Mouse (Mus musculus) neural tube, embryonic 13.5 days (tissue): ENCODE measurements around the gene Hivep2. TPM values are rescaled to one million over a fixed set of nuclear protein-coding genes. Genes with fewer than 3 reads are reported as not detected.

Experiments used
- ATAC-seq: fragments of 200-750 bp; cut with Nextera tagmentation; 2 replicates; pipeline ENCODE4 v1.8.0; 2017; ENCODE audit warnings: low read depth, mild to moderate bottlenecking, moderate TSS enrichment, moderate library complexity
- H3K27ac ChIP-seq: fragments of 300-500 bp; sonication (generic); replicated peaks from 2 replicates; pipeline ENCODE4 v1.5.1; 2015; ENCODE audit warnings: moderate library complexity, mild to moderate bottlenecking, inconsistent platforms
- H3K27me3 ChIP-seq: fragments of 300-500 bp; sonication (generic); 2 replicates; pipeline ENCODE4 v1.6.1; 2015; ENCODE audit warnings: mild to moderate bottlenecking, inconsistent platforms
- H3K36me3 ChIP-seq: fragments of 300-500 bp; sonication (generic); 2 replicates; pipeline ENCODE4 v1.6.1; 2015; ENCODE audit warnings: mild to moderate bottlenecking, inconsistent platforms
- H3K4me1 ChIP-seq: fragments of 300-500 bp; sonication (generic); replicated peaks from 2 replicates; pipeline ENCODE4 v1.6.1; 2015; ENCODE audit warnings: inconsistent platforms
- H3K4me2 ChIP-seq: fragments of 300-500 bp; sonication (generic); 2 replicates; pipeline ENCODE4 v1.6.1; 2015; ENCODE audit warnings: inconsistent platforms, mild to moderate bottlenecking, moderate library complexity
- H3K4me3 ChIP-seq: fragments of 300-500 bp; sonication (generic); 2 replicates; pipeline ENCODE4 v1.5.1; 2015; ENCODE audit warnings: mild to moderate bottlenecking, inconsistent platforms
- H3K9ac ChIP-seq: fragments of 300-500 bp; sonication (generic); 2 replicates; pipeline ENCODE4 v1.6.1; 2015; ENCODE audit warnings: moderate library complexity, mild to moderate bottlenecking, inconsistent platforms
- H3K9me3 ChIP-seq: fragments of 300-500 bp; sonication (generic); 2 replicates; pipeline ENCODE4 v1.6.1; 2016; ENCODE audit warnings: inconsistent platforms
- WGBS: fragments of 180-500 bp; shearing (Covaris S2); methylation state at CpG from one replicate; pipeline ENCODE4 v1.1.7; 2015; 5-methylcytosine and 5-hydroxymethylcytosine counted together
- polyA plus RNA-seq: library from polyadenylated mRNA; unstranded; fragments of >200 nt; fragmentation: Nextera tagmentation; extraction: Ambion mirVana; gene quantifications from 2 replicates; pipeline ENCODE4 v1.2.1, GENCODE M21; 2015

Gene Hivep2
- polyA plus RNA-seq, 1 experiment from 2014 or later: 9.5 TPM

DNA sequence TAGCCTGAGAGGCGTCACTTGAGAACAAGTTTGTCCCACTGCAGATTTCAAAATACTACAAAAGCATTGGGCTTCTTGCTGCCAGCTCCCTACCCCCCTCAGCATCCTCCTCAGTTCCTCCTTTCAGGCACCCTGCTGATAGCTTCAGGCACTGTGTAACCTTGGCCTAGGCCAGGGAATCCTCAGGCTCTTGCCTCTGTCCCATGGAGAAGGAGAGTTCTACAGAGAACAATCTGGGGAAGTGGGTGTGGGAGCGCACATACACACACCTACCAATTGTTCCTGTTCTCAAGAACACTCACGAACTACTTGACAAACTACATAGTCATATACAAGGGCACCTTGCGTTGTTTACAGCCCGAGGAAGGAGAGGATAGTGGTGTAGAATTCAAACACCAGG, 109.9 kb downstream of the Hivep2 start:
- Histone ChIP-seq H3K4me2 (no peak overlapping the region), H3K4me3 (no peak overlapping the region), H3K27ac (no peak overlapping the region), H3K4me1 (no peaks in the 10 kb centered on the region), H3K9ac (no peak overlapping the region), H3K27me3 (no peaks in the 10 kb centered on the region), H3K9me3 (no peaks in the 10 kb centered on the region), H3K36me3 (no peaks in the 10 kb centered on the region)
- no peak for ATAC-seq
- WGBS: 97% methylated on average over 5 of the region's 5 CpGs

DNA sequence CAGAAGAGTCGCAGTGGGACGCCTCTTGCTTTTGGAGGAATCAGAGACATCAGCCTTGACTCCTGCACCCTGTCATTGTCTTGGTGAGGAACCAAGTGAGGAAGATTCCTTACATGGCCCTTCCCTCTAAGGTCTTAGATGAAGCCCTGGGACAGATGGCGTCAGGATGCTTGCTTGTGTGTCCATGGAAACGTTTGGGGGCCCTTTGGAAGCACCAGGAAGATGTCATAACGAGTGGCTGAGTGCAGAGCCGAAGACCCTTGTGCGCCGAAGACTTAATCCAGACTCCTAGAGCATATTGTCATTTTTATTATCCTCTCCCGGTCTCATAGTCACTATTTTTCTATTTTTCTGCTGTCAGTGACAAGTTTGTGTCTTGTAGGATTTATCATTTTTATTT, 111.0 kb downstream of the Hivep2 start:
- H3K27me3 ChIP-seq: no peaks in the 10 kb centered on the region
- H3K4me2 ChIP-seq: no peak overlapping the region
- no peak overlapping the region for H3K4me3 ChIP-seq
- no peaks in the 10 kb centered on the region for H3K9me3 ChIP-seq
- no peak overlapping the region for H3K27ac ChIP-seq
- no peak for ATAC-seq
- WGBS: 70% methylated on average over 9 of the region's 9 CpGs
- no peaks in the 10 kb centered on the region for H3K36me3 ChIP-seq
- H3K9ac ChIP-seq: no peak overlapping the region
- H3K4me1 ChIP-seq: no peaks in the 10 kb centered on the region

DNA sequence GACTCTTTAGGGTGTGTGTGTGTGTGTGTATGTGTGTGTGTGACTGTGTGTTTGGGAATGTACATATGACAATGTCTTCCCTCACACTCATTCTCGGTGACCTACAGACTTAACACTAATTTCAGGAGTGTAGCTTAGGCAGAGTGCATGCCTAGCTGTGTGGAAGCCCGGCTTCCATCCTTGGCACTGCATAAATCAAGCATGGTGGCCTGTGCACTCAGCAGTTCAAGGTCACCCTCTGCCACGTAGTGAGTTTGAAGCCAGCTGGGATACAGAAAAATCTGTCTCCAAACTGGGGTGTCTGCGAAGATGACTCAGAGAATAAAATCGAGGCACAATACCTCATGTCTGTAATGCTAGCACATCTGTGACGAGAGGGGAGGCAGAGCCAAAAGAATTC, 115.0 kb downstream of the Hivep2 start:
- 0 out of 2 replicates have a peak, but pooled peaks cover under 1% of the 10 kb centered on the region for H3K4me1 ChIP-seq
- WGBS: 85% methylated on average over 6 of the region's 6 CpGs
- no peak overlapping the region for H3K4me2 ChIP-seq
- H3K9me3 ChIP-seq: no peaks in the 10 kb centered on the region
- no peak overlapping the region for H3K27ac ChIP-seq
- H3K4me3 ChIP-seq: no peak overlapping the region
- no peaks in the 10 kb centered on the region for H3K36me3 ChIP-seq
- no peak overlapping the region for H3K9ac ChIP-seq
- H3K27me3 ChIP-seq: no peaks in the 10 kb centered on the region
- no peak for ATAC-seq

DNA sequence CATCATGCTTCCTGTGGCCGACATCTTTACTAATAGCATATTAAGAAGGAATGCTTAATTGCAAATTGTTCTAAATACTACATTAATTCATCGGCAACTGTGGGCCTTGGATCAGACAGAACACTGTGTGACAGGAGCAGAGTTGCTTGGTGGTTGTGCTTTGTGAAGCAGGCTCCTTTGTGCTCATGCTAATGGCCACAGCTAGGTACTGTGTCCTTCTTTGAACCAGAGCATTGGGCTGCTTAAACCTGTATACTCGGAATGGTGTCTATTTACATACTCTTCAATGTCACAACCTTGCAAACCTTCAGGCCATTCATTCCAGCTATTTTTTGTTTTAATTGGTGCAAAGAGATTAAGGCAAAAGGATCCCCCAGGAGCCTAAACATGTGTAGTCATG, 115.9 kb downstream of the Hivep2 start:
- Histone ChIP-seq H3K36me3 (no peaks in the 10 kb centered on the region), H3K27ac (no peak overlapping the region), H3K4me1 (0 out of 2 replicates have a peak, but pooled peaks cover 4% of the 10 kb centered on the region), H3K9ac (no peak overlapping the region), H3K4me2 (no peak overlapping the region), H3K4me3 (no peak overlapping the region), H3K9me3 (no peaks in the 10 kb centered on the region), H3K27me3 (no peaks in the 10 kb centered on the region)
- ATAC-seq: no peak
- WGBS: 61% methylated on average over 3 of the region's 3 CpGs

DNA sequence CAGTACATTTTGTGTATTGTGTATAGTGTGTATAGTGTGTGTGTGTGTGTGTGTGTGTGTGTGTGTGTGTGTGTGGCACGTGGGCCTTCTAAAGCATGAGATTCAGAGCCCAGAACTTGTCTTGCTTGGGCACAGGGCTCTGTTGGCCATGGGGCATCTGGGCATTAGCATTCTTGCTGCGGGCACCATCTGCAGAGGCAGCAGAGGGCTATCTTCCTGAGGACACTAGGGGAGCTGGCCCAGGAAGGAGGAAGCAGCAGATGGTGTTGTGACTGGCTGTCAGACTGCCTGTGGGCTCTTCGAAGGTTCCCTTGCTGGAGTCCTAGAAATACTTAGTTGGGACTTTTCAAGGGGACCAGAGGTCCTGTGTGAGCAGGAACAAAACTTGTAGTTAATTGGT, 116.4 kb downstream of the Hivep2 start:
- no peak overlapping the region for H3K4me2 ChIP-seq
- H3K9me3 ChIP-seq: no peaks in the 10 kb centered on the region
- H3K9ac ChIP-seq: no peak overlapping the region
- ATAC-seq: no peak
- H3K36me3 ChIP-seq: no peaks in the 10 kb centered on the region
- no peaks in the 10 kb centered on the region for H3K27me3 ChIP-seq
- no peak overlapping the region for H3K27ac ChIP-seq
- 68% methylated on average over 3 of the region's 3 CpGs for WGBS
- H3K4me1 ChIP-seq: 0 out of 2 replicates have a peak, but pooled peaks cover 4% of the 10 kb centered on the region
- H3K4me3 ChIP-seq: no peak overlapping the region

DNA sequence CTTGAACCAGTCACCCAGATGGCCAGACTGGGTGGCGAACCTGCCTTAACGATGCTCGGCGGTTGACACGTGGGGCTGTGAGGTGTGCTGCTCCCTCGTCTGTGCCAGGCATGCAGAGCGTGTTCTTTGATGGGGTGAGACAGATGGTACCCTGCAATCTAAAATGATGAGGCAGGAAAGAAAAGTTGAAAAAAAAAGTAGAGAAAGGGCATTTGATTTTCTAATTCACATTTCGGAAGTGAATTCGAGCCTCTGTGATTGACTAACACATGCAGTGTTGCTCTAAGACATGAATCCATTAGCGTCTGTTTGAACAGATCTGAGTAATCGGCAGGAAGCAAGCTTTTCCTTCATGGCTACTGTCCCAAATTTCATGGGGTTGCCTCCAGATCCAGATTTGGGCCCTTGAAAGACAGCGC, 119.4 kb downstream of the Hivep2 start:
- no peak overlapping the region for H3K27ac ChIP-seq
- no peak for ATAC-seq
- H3K36me3 ChIP-seq: no peaks in the 10 kb centered on the region
- H3K4me2 ChIP-seq: no peak overlapping the region
- H3K4me3 ChIP-seq: no peak overlapping the region
- H3K9ac ChIP-seq: no peak overlapping the region
- H3K27me3 ChIP-seq: no peaks in the 10 kb centered on the region
- no peaks in the 10 kb centered on the region for H3K9me3 ChIP-seq
- H3K4me1 ChIP-seq: 0 out of 2 replicates have a peak, but pooled peaks cover 4% of the 10 kb centered on the region
- 83% methylated on average over 12 of the region's 12 CpGs for WGBS

DNA sequence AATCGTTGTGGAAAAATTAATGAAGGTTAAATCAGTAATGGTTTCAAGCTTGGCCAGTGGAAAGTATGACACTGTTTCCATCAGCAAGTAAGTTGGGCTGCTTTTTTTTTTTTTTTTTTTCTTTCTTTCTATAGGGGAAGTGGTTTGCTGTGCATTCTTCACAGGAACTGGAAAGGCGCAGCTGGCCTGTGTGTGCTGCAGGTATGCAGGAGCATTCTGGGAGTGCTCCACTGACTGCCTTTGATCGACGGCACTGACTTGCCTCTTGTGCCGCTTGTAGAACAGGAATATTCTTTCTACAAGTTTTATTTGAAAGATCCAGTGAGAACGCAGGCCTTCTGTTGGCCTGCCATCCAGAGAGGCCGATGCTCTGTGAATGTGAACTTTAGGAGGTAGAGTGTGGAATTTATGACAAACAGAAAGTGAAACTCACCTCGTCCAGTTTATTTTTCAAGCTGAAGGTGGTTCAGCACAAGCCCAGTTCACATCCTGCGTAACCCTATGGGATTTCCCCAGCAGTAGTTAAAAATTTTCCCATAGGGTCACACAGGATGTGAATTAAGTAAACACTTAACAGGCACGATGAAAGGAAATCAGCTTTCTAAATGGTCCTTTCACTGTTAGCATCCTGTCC, 120.1 kb downstream of the Hivep2 start:
- 78% methylated on average over 10 of the region's 10 CpGs for whole genome bisulfite sequencing
- no peak for ATAC-seq
- Histone ChIP-seq H3K9ac (no peak overlapping the region), H3K4me1 (0 out of 2 replicates have a peak, but pooled peaks cover 4% of the 10 kb centered on the region), H3K27me3 (no peaks in the 10 kb centered on the region), H3K36me3 (no peaks in the 10 kb centered on the region), H3K4me2 (no peak overlapping the region), H3K4me3 (no peak overlapping the region), H3K27ac (no peak overlapping the region), H3K9me3 (no peaks in the 10 kb centered on the region)

DNA sequence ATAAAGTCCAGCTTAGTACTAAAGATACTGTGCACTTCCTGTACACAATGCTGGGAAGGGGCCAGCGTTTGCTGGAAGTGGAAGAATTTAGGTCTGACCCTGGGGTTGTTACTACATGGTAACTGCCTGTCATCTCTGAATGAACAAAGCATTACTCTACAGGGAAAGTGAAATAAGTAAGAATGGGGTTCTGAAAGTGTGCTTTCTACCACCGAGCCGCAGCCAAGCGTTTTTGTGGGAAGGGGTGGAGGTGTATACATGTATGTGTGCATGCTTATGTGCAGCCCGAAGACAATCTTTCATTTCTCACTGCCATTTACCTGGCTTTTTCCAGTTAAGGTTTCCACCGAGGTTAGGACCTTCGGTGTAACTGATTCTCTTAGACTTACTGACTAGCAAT, 121.4 kb downstream of the Hivep2 start:
- H3K4me3 ChIP-seq: no peak overlapping the region
- H3K9ac ChIP-seq: no peak overlapping the region
- H3K27me3 ChIP-seq: no peaks in the 10 kb centered on the region
- no peak overlapping the region for H3K27ac ChIP-seq
- no peak overlapping the region for H3K4me2 ChIP-seq
- H3K4me1 ChIP-seq: 0 out of 2 replicates have a peak, but pooled peaks cover 4% of the 10 kb centered on the region
- peaks cover 2% of the 10 kb centered on the region; the same call in 1 of the 2 replicates for H3K9me3 ChIP-seq
- no peak for ATAC-seq
- no peaks in the 10 kb centered on the region for H3K36me3 ChIP-seq
- 84% methylated on average over 7 of the region's 7 CpGs for WGBS

DNA sequence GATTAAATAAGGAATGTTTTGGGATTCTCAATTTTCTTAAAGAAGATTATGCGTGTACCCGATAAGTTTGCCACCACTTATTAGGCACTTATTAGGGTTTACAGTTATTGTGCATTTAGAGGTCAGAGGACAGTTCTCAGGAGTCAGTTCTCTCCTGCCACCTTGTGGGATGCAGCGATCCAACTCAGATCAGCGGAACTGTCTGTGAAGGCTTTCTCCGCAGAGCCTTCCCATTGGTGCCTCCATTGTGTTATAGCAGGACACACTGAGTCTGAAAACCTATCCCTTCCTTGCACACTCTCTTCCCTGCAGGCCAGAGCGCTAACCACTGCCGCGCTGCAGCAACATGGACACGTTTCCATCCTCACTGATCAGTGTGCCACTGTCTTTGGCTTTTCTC, 123.6 kb downstream of the Hivep2 start:
- Histone ChIP-seq H3K27me3 (no peaks in the 10 kb centered on the region), H3K36me3 (no peaks in the 10 kb centered on the region), H3K27ac (no peak overlapping the region), H3K4me3 (no peak overlapping the region), H3K9ac (no peak overlapping the region), H3K9me3 (peaks cover 4% of the 10 kb centered on the region; the same call in 1 of the 2 replicates), H3K4me1 (0 out of 2 replicates have a peak, but pooled peaks cover 4% of the 10 kb centered on the region), H3K4me2 (no peak overlapping the region)
- ATAC-seq: no peak
- 49% methylated on average over 9 of the region's 9 CpGs for WGBS

DNA sequence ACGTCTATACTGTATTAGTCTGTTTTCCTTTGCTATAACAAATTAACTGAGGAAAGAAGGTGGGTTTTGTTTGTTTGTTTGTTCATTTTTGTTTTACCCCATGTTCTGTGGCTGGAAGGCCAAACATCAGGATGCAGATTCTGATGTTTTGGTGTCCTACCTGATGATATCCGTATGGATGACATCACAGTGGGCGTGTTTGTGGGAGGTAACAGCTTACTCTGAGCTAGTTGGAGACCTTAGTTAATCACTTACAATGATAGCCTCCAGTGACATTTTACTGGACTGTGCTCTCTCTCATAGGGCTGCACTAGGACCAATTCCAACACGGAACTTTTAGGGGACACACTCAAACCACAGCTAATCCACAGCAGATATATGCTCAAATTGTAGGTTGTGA, 128.2 kb downstream of the Hivep2 start:
- no peak for ATAC-seq
- 87% methylated on average over 4 of the region's 4 CpGs for WGBS
- Histone ChIP-seq H3K27me3 (no peaks in the 10 kb centered on the region), H3K9ac (no peak overlapping the region), H3K4me3 (no peak overlapping the region), H3K4me1 (0 out of 2 replicates have a peak, but pooled peaks cover 4% of the 10 kb centered on the region), H3K36me3 (no peaks in the 10 kb centered on the region), H3K27ac (no peak overlapping the region), H3K9me3 (peaks cover 4% of the 10 kb centered on the region; the same call in 1 of the 2 replicates), H3K4me2 (no peak overlapping the region)

DNA sequence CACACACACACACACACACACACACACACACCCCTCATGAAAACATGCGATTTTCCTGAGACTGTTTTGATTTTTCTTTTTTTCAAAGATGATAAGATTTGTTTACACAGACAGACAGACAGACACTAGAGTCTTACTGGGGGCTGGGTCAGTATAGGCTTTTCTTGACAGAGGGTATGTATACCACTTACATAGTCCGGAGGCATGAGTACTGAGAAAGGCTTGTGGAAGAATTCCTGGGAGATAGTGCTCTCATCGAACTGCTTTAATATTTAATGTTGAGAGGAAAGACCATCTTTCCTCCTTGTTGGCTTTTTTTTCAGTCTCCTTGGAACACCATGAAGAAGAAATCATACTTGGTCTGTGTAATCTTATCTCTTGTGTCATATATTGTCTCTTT, 130.2 kb downstream of the Hivep2 start:
- Histone ChIP-seq H3K4me2 (no peak overlapping the region), H3K9me3 (peaks cover 4% of the 10 kb centered on the region; the same call in 1 of the 2 replicates), H3K36me3 (no peaks in the 10 kb centered on the region), H3K4me3 (no peak overlapping the region), H3K27ac (no peak overlapping the region), H3K9ac (no peak overlapping the region), H3K27me3 (no peaks in the 10 kb centered on the region), H3K4me1 (0 out of 2 replicates have a peak, but pooled peaks cover 4% of the 10 kb centered on the region)
- no peak; the same call in 1 of the 2 replicates for ATAC-seq
- WGBS: 77% methylated on average over 3 of the region's 3 CpGs

DNA sequence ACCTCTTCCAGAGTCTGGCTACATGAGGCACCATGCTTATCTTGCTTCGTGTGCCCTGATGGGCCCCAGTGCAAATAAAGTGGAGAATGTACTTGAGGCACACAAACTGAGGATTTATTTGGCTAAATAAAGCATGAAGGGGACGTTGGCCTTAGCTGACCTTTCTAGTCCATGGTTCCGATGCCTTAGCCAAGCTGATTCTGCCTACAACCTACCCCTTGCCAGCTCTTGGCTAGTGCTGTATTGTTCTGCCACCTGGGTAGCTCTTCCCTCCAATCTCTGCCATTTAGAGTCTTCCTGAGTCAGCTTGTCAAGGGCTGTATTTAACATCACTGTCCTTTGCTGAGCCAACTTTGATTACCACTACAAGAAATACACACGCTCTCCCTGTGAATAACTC, 133.3 kb downstream of the Hivep2 start:
- Histone ChIP-seq H3K4me3 (no peak overlapping the region), H3K36me3 (no peaks in the 10 kb centered on the region), H3K27ac (no peak overlapping the region), H3K4me2 (no peak overlapping the region), H3K9me3 (no peaks in the 10 kb centered on the region), H3K9ac (no peak overlapping the region), H3K4me1 (0 out of 2 replicates have a peak, but pooled peaks cover 4% of the 10 kb centered on the region), H3K27me3 (no peaks in the 10 kb centered on the region)
- no peak for ATAC-seq
- WGBS: 80% methylated on average over 4 of the region's 4 CpGs

DNA sequence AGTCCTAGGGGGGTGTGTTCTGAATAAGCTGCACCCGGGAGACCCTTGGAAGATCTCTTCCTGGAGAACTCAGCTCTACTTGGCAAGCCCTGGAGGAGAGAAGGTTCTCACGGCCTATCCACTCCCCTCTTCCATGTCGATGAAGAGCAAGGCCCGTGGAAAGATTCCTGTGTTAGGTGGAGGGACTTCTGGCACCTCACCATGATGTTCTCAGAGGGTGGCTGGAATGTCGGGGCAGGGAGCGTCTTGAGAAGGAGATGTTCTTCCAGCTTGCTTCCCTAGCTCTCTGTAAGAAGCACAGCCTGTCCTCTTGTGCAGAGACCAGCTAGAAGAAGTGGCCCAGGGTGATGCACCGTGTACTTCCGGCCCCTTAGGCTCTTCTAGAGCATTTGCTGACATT, 134.2 kb downstream of the Hivep2 start:
- Histone ChIP-seq H3K36me3 (no peaks in the 10 kb centered on the region), H3K27ac (no peak overlapping the region), H3K27me3 (no peaks in the 10 kb centered on the region), H3K9me3 (no peaks in the 10 kb centered on the region), H3K9ac (no peak overlapping the region), H3K4me2 (no peak overlapping the region), H3K4me1 (0 out of 2 replicates have a peak, but pooled peaks cover 4% of the 10 kb centered on the region), H3K4me3 (no peak overlapping the region)
- WGBS: 92% methylated on average over 8 of the region's 8 CpGs
- no peak for ATAC-seq
